Mouse (Mus musculus): ENCODE measurements around the gene Ddx58.

- TF ChIP-seq CTCF (IDR thresholded peaks at IDR 0.05; ENCODE audit: extremely low read depth, insufficient read length, insufficient replicate concordance, low read depth, low read length): no peak
- no peak for TF ChIP-seq POLR2A (IDR thresholded peaks at IDR 0.05; ENCODE audit: low read depth, low read length)
These were observed 24.7 kb upstream of the Ddx58 start for GRCm38 (mm10) chr4:40264321-40264720.

Measured in small intestine, adult 2 months (tissue).